Mouse (Mus musculus) E14TG2a.4 (cell line): ENCODE results near the gene Rptor.

Experiments used
- H3K27me3 ChIP-seq: 2 replicates; pipeline ENCODE4 v1.6.1; 2014; ENCODE audit warnings: low read length, control low read depth; ENCODE audit not compliant: insufficient read depth
- H3K36me3 ChIP-seq: 2 replicates; pipeline ENCODE4 v1.6.1; 2014; ENCODE audit warnings: low read length, control low read depth; ENCODE audit not compliant: insufficient read depth
- H3K4me1 ChIP-seq: replicated peaks from 2 replicates; pipeline ENCODE4 v1.6.1; 2014; ENCODE audit warnings: low read depth, low read length, control low read depth
- H3K4me3 ChIP-seq: replicated peaks from 2 replicates; pipeline ENCODE4 v1.5.1; 2014; ENCODE audit warnings: mild to moderate bottlenecking, low read length
- H3K9me3 ChIP-seq: 2 replicates; pipeline ENCODE4 v1.6.1; 2014; ENCODE audit warnings: low read length, control low read depth
- CTCF ChIP-seq: conservative IDR thresholded peaks from 2 replicates; pipeline ENCODE4 v1.5.1; 2014; ENCODE audit warnings: low read length
- NANOG ChIP-seq: IDR thresholded peaks from 2 replicates; pipeline ENCODE4 v1.6.1; 2014; ENCODE audit warnings: borderline replicate concordance, low read length, mixed read lengths
- POU5F1 ChIP-seq: IDR thresholded peaks from 2 replicates; pipeline ENCODE4 v1.6.1; 2014; ENCODE audit warnings: low read length, borderline replicate concordance

Gene Rptor

GRCm38 (mm10) chr11:119935457-119935856, 332.8 kb downstream of the Rptor start:
- H3K9me3 ChIP-seq: peaks cover 5% of the 10 kb centered on the region
- TF ChIP-seq NANOG (no peak), POU5F1 (no peak), CTCF (peak; percentile 80)
- peaks cover 8% of the 10 kb centered on the region; the same call in 1 of the 2 replicates for H3K36me3 ChIP-seq
- H3K27me3 ChIP-seq: no peaks in the 10 kb centered on the region
- H3K4me1 ChIP-seq: peaks cover 94% of the 10 kb centered on the region
- peak overlapping the region; percentile 71; the same call in 1 of the 2 replicates for H3K4me3 ChIP-seq

GRCm38 (mm10) chr11:119936456-119936855, 333.8 kb downstream of the Rptor start:
- H3K9me3 ChIP-seq: no peaks in the 10 kb centered on the region
- H3K36me3 ChIP-seq: peaks cover 8% of the 10 kb centered on the region; the same call in 1 of the 2 replicates
- peaks cover 100% of the 10 kb centered on the region for H3K4me1 ChIP-seq

GRCm38 (mm10) chr11:119937216-119937615, 334.5 kb downstream of the Rptor start:
- Histone ChIP-seq H3K9me3 (no peaks in the 10 kb centered on the region), H3K4me3 (peak overlapping the region; percentile 71), H3K4me1 (peaks cover 99% of the 10 kb centered on the region), H3K36me3 (peaks cover 8% of the 10 kb centered on the region; the same call in 1 of the 2 replicates), H3K27me3 (peaks cover 10% of the 10 kb centered on the region)
- TF ChIP-seq POU5F1: no peak
- no peak for TF ChIP-seq NANOG
- TF ChIP-seq CTCF: no peak

More at GRCm38 (mm10) chr11:119936456-119936855, 333.8 kb downstream of the Rptor start:
- Histone ChIP-seq H3K27me3 (peaks cover 10% of the 10 kb centered on the region), H3K4me3 (peak overlapping the region; percentile 71)
- TF ChIP-seq POU5F1: no peak
- TF ChIP-seq CTCF: no peak
- TF ChIP-seq NANOG: no peak

- H3K27me3 ChIP-seq: peaks cover 10% of the 10 kb centered on the region
- H3K36me3 ChIP-seq: peaks cover 8% of the 10 kb centered on the region; the same call in 1 of the 2 replicates
- no peak for TF ChIP-seq NANOG
- no peak for TF ChIP-seq CTCF
- no peak for TF ChIP-seq POU5F1
- H3K4me1 ChIP-seq: peaks cover 92% of the 10 kb centered on the region
- H3K4me3 ChIP-seq: peak overlapping the region; percentile 71
- no peaks in the 10 kb centered on the region for H3K9me3 ChIP-seq
These were observed 335.2 kb downstream of the Rptor start for GRCm38 (mm10) chr11:119937772-119938502.

GRCm38 (mm10) chr11:119939073-119939710, 336.5 kb downstream of the Rptor start:
- Histone ChIP-seq H3K9me3 (no peaks in the 10 kb centered on the region), H3K4me3 (peak overlapping the region; percentile 71), H3K27me3 (peaks cover 23% of the 10 kb centered on the region), H3K36me3 (peaks cover 7% of the 10 kb centered on the region; the same call in 1 of the 2 replicates), H3K4me1 (peaks cover 87% of the 10 kb centered on the region)
- no peak for TF ChIP-seq POU5F1
- no peak for TF ChIP-seq NANOG
- no peak for TF ChIP-seq CTCF

GRCm38 (mm10) chr11:119939711-119940106, 337.0 kb downstream of the Rptor start:
- TF ChIP-seq CTCF: no peak
- TF ChIP-seq NANOG: no peak
- TF ChIP-seq POU5F1: no peak
- peaks cover 28% of the 10 kb centered on the region for H3K27me3 ChIP-seq

GRCm38 (mm10) chr11:119940142-119940541, 337.4 kb downstream of the Rptor start:
- 0 out of 2 replicates have a peak overlapping the region, but pooled peaks have one; percentile 20 for H3K4me3 ChIP-seq
- H3K27me3 ChIP-seq: peaks cover 32% of the 10 kb centered on the region
- peaks cover 85% of the 10 kb centered on the region for H3K4me1 ChIP-seq
- TF ChIP-seq NANOG: no peak
- no peak for TF ChIP-seq POU5F1
- no peak for TF ChIP-seq CTCF
- H3K36me3 ChIP-seq: no peaks in the 10 kb centered on the region
- H3K9me3 ChIP-seq: no peaks in the 10 kb centered on the region

More at GRCm38 (mm10) chr11:119939711-119940106, 337.0 kb downstream of the Rptor start:
- H3K4me1 ChIP-seq: peaks cover 85% of the 10 kb centered on the region
- H3K4me3 ChIP-seq: peak overlapping the region; percentile 71
- no peaks in the 10 kb centered on the region for H3K9me3 ChIP-seq
- H3K36me3 ChIP-seq: peaks cover 2% of the 10 kb centered on the region; the same call in 1 of the 2 replicates

- peak overlapping the region; percentile 88 for H3K4me3 ChIP-seq
- TF ChIP-seq CTCF (no peak), NANOG (no peak), POU5F1 (no peak)
- peaks cover 39% of the 10 kb centered on the region for H3K27me3 ChIP-seq
- H3K9me3 ChIP-seq: no peaks in the 10 kb centered on the region
- H3K36me3 ChIP-seq: peaks cover 6% of the 10 kb centered on the region; the same call in 1 of the 2 replicates
- peaks cover 81% of the 10 kb centered on the region for H3K4me1 ChIP-seq
These were observed 339.1 kb downstream of the Rptor start for GRCm38 (mm10) chr11:119941794-119942193.
